Mouse (Mus musculus) heart, postnatal 36 days (tissue): ENCODE data around the gene BC048679. TPM values are rescaled to one million over a fixed set of nuclear protein-coding genes. Genes with fewer than 3 reads are reported as not detected.

Experiments used
- DNase-seq, 2 experiments: peaks; one replicate each; pipeline ENCODE4 v3.0.0; 2021 to 2022
- intact Hi-C: fragments of 180-260 bp; cut with DNase I; formaldehyde crosslinking; loops from one replicate; pipeline ENCODE4 v1.15.1; 2025
- total RNA-seq, 2 experiments: library from RNA; stranded (reverse); gene quantifications; 2 replicates each; pipeline ENCODE4 v1.2.3; 2021

The BC048679 gene
- total RNA-seq = not detected

- intact Hi-C loops = no loop called here
Observed at GRCm38 (mm10) chr7:81498181-81498580, at the start of gene BC048679. BC048679 (minus strand) TSS chr7:81498281.

DNA sequence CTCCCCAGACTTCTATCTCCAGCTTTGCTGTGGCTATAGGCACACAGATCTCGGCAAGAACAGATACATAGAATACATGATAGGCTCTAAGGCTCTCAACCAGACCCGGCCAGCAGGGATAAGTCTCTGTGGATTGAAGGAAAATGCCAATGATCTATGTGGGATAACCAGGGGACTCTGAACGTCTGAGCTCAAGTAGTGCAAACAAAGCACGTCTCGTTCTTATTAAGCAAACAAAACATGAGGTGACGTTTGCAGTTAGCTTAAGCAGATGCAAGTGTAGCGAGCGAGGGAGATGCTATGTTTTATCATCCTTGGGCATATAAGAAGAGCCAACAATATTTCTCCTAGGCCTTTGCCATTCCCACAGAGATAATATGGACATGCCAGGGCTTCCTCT, 44.9 kb upstream of the BC048679 start:
- DNase-seq = no peak
- intact Hi-C loops = no loop called here

More at GRCm38 (mm10) chr7:81498181-81498580, at the start of gene BC048679:
- no peak for DNase-seq

- intact Hi-C loops = no loop called here
- peak; percentile 69 to 73 for DNase-seq
Observed at GRCm38 (mm10) chr7:81541924-81542524, 43.9 kb upstream of the BC048679 start.

GRCm38 (mm10) chr7:81540999-81541398, 42.9 kb upstream of the BC048679 start:
- intact Hi-C loops = no loop called here
- no peak for DNase-seq

DNA sequence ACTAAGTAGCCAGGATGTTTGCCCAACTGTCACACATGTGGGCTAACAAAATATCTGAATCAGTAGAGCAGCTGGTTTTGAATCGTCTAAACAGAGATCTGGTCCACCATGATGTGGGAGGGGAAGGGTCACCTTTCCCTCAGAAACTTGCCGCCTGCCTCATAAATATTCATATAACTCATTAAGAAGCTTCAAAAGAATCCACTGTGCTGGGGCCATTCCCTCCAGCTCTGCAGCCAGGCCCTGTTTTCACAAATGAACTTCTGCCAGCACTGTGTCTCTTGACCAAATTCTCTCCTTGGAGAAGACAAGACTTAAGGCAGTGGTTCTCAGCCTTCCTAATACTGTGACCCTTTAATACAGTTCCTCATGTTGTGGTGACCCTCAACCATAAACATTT, 41.5 kb upstream of the BC048679 start:
- DNase-seq = no peak
- intact Hi-C loops = no loop called here

GRCm38 (mm10) chr7:81538070-81538675, 40.1 kb upstream of the BC048679 start:
- no peak for DNase-seq
- intact Hi-C loops = no loop called here

DNA sequence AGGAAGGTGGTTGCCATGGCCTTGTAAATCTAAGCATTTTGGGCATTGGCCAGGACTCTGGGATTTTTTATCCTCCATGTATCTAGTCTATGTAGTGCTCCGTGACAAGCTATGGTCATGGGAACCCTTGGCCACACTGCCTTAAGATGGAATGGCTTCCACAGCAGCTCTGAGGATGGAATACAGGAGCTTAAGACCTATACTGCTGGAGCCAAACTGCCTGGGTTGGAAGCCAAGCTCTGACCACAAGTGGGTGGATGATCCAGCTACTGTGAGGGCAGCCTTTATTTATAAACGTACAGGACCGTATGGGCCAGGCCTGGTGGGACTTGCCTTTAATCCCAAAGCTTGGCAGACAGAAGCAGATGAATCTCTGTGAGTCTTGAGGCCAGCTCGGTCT, 38.4 kb upstream of the BC048679 start:
- DNase-seq = no peak
- intact Hi-C loops = no loop called here

GRCm38 (mm10) chr7:81531462-81531861, 33.4 kb upstream of the BC048679 start:
- intact Hi-C loops = no loop called here

DNA sequence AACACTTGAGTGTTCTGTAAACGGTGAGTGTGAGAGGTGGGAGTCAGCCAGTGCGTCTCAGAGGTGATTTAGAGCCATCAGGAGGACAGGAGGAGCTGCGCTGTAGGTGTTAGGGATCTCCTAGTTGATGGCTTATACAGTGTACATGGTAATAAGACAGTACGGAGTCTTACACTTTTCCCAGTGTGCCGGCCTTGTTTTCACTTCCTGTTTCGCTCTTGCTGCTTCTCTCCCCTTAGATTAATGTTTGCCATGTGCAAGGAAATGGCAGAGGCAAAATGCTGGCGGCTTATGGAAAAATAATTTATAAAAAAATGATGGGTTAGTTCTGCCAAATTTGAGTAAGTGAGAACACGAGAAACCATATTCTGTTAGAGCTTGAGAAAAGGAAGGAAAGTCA, 30.8 kb upstream of the BC048679 start:
- no peak for DNase-seq
- intact Hi-C loops = no loop called here

More at GRCm38 (mm10) chr7:81531462-81531861, 33.4 kb upstream of the BC048679 start:
- no peak for DNase-seq

- intact Hi-C loops = loop anchor here (2.0 to 5.0 kb wide), 3 partner anchors 47 to 356 kb away; partner anchors contain the start of genes Rps17 and Whamm
- DNase-seq = no peak
Observed at GRCm38 (mm10) chr7:81523663-81524017, 25.6 kb upstream of the BC048679 start.

GRCm38 (mm10) chr7:81523008-81523662, 25.1 kb upstream of the BC048679 start:
- peak; percentile 84 to 88 for DNase-seq
- intact Hi-C loops = loop anchor here (2.0 to 5.0 kb wide), 3 partner anchors 48 to 356 kb away; partner anchors contain the start of genes Rps17 and Whamm

- no peak for DNase-seq
- intact Hi-C loops = no loop called here
Observed at GRCm38 (mm10) chr7:81516154-81517030, 18.3 kb upstream of the BC048679 start.

GRCm38 (mm10) chr7:81514906-81515590, 17.0 kb upstream of the BC048679 start:
- intact Hi-C loops = no loop called here
- DNase-seq = no peak

DNA sequence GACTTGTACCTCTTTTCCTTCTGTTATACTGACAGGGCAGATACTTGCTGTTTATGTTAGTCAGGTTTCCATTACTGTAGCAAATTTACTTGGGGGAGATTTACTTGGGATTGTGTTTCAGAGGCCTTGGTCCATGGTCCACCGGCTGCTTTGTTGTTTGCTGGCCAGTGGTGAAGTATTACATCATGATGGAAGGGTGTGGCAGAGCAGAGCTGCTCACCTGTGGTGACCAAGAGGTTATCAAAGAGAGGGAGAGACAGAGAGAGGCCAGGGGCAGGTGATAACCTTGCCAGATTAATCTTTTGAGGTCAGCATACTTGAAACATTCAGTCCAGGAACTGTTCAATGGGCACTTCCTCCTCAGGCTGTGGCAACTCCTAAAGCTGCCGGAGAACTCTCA, 3.0 kb upstream of the BC048679 start:
- DNase-seq = no peak
- intact Hi-C loops = no loop called here

GRCm38 (mm10) chr7:81497171-81497570, 910 bp downstream of the BC048679 start:
- no peak for DNase-seq
- intact Hi-C loops = no loop called here

DNA sequence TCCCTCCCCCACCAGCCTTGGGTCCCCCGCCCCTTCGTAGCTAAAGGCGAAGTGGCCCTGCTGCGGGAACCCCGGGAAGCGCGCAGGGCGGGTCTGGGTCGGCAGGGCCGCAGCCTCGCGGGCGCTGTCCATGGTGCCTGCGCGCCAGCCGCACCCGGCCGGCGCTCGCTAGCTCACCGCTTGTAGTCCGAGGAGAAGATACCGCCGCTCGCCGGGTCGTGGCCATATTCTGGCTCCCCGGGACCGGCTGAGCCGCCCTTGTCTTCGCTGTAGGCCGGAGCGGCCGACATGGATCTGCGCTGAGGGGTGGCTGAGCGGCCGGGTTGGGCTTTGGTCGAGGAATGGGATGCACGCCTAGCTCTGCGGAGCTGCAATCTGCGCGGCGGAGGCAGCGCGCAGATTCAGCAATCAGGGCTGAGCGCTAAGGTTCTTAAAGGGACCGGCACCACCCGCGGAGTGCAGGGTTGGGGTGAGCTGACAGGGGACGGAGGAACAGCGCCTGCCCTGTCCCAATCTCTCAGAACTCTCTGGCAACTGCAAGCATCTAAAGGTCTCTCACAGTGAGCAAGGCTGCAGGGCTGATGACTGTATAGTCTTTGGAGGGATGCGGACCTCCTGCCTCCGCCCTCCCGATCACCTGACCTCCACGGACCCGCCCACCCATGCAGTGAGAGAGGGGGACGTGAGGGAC, 4.6 kb downstream of the BC048679 start, which contains the start of gene Ap3b2:
Gene Ap3b2 (minus strand): TSS at position 595 of the 691 bp plus-strand sequence.
- intact Hi-C loops = no loop called here

DNA sequence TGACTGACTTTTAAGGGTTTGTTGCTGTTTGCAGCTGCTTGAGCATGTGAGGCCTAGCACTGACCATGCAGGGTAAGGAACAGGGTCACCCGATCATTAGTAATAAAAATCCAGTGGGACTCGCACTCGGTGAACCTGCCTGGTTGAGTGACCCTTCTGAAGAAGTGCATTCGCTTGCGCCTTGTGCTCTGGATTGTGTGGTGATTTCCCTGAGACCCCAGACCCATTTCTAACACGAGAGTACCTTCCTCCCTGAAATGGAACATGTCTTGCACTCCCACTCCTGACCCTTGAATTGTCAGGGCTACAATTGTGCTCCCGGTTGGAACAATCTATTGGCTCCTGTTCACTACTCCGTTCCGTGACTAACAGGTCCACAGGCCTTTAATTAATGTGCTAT, 5.5 kb downstream of the BC048679 start:
- DNase-seq = no peak
- intact Hi-C loops = no loop called here

More for the DNA sequence above, 4.6 kb downstream of the BC048679 start, which contains the start of gene Ap3b2:
- DNase-seq = peak; percentile 55 to 63

DNA sequence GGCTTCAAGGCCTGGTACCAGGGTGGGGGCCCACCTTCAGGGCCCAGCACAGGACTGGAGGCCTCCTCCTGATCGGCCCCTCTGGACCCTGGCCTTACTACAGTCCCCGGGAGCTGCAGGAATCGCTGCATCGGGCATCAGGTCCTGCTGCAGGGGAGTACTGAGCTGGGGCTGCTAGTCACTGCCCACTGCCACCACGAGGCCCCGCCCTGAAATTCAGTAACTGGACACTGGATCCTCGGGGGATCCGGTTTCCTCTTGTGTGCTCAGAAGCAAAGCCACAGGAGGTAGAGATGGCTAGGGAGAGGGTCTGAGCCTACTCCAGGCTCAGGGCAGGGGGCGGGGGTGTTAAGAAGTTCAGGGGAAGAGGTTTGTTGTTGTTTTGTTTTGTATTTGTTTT, 8.4 kb downstream of the BC048679 start:
- intact Hi-C loops = no loop called here
- no peak for DNase-seq

- intact Hi-C loops = no loop called here
- no peak for DNase-seq
Observed at GRCm38 (mm10) chr7:81480800-81481199, 17.3 kb downstream of the BC048679 start.
